Mouse (Mus musculus): ENCODE results near the gene Rab35. TPM values are rescaled to one million over a fixed set of nuclear protein-coding genes. Genes with fewer than 3 reads are reported as not detected.

The Rab35 gene
- 33.8 and 36.5 TPM in 2 replicates for total RNA-seq (2012; rRNA removed)
- total RNA-seq (2014; rRNA removed) = 31.9 and 37.5 TPM in 2 replicates
- polyA plus RNA-seq (2012; ENCODE audit: insufficient read length, low read depth) = 62.2 and 86.3 TPM in 2 replicates

GRCm38 (mm10) chr5:115631505-115632357, at the start of gene Rab35:
TSS of gene Rab35 (plus strand) at chr5:115631908.
- peak within 1 kb of the TSS; percentile 68 for H3K4me2 ChIP-seq (ENCODE audit: insufficient read depth, low read depth, poor library complexity, severe bottlenecking)
- H3K27me3 ChIP-seq (replicated peaks) = no peaks in the 10 kb centered on the region
- H3K9me3 ChIP-seq (replicated peaks; ENCODE audit: low read length) = no peaks in the 10 kb centered on the region
- H3K36me3 ChIP-seq (replicated peaks in 1 of 2; ENCODE audit: control insufficient read depth in 1 of 2, insufficient read depth in 1 of 2, low read length in 1 of 2) = peaks cover 0 to 10% of the 10 kb centered on the region in 2 experiments
- H3K27ac ChIP-seq (ENCODE audit: insufficient read depth, low read depth) = peak within 1 kb of the TSS; percentile 23; the same call in 1 of the 2 replicates
- peak within 1 kb of the TSS; percentile 82 to 91 (median 90) for H3K4me3 ChIP-seq (replicated peaks in 1 of 3; ENCODE audit: low read depth in 2 of 3, low read length in 2 of 3, poor library complexity in 1 of 3)
- in situ Hi-C loops (cut with MboI; ENCODE audit: low pct_ligation_motif_present, low pct_unique_long_range_greater_than_20kb, low sequenced_read_pairs) (no loop called here), dilution Hi-C loops (cut with MboI; ENCODE audit: extremely low pct_ligation_motif_present, extremely low pct_unique_long_range_greater_than_20kb, low sequenced_read_pairs) (no loop called here)
- TF ChIP-seq SIN3A (IDR thresholded peaks at IDR 0.05; ENCODE audit: low read length) (no peak; the same call in 1 of the 2 replicates), POLR2A (IDR thresholded peaks at IDR 0.05; ENCODE audit: low read depth, low read length) (peak; percentile 96), RAD21 (IDR thresholded peaks at IDR 0.05; ENCODE audit: low read depth, low read length) (no peak), USF2 (conservative IDR thresholded peaks at IDR 0.05; ENCODE audit: low read depth, low read length) (no peak), MEF2A (IDR thresholded peaks at IDR 0.05; ENCODE audit: borderline replicate concordance, low read depth, low read length) (peak; percentile 8; the same call in 1 of the 2 replicates), ZNF384 (IDR thresholded peaks at IDR 0.05; ENCODE audit: low read depth, low read length) (no peak), RCOR1 (conservative IDR thresholded peaks at IDR 0.05; ENCODE audit: low read depth, low read length) (no peak), HCFC1 (IDR thresholded peaks at IDR 0.05; ENCODE audit: low read depth, low read length) (0 out of 2 replicates have a peak, but pooled peaks have one; percentile 43), CHD2 (IDR thresholded peaks at IDR 0.05; ENCODE audit: low read length) (no peak), POLR2AphosphoS2 (IDR thresholded peaks at IDR 0.05; ENCODE audit: low read depth, low read length) (peak; percentile 62; the same call in 1 of the 2 replicates), ELF1 (IDR thresholded peaks at IDR 0.05; ENCODE audit: low read depth, low read length) (peak; percentile 66), MAZ (IDR thresholded peaks at IDR 0.05; ENCODE audit: low read depth, low read length) (0 out of 2 replicates have a peak, but pooled peaks have one; percentile 21), JUN (IDR thresholded peaks at IDR 0.05; ENCODE audit: insufficient read depth, low read depth, low read length) (no peak), GABPA (IDR thresholded peaks at IDR 0.05; ENCODE audit: insufficient replicate concordance, low read depth, low read length) (no peak), TCF12 (IDR thresholded peaks at IDR 0.05; ENCODE audit: low read depth, low read length) (peak; percentile 81), ZMIZ1 (IDR thresholded peaks at IDR 0.05; ENCODE audit: low read depth, low read length) (peak; percentile 80; the same call in 1 of the 2 replicates), NRF1 (IDR thresholded peaks at IDR 0.05; ENCODE audit: low read depth, low read length) (peak; percentile 99), NELFE (IDR thresholded peaks at IDR 0.05; ENCODE audit: low read depth, low read length) (peak; percentile 93), MXI1 (IDR thresholded peaks at IDR 0.05; ENCODE audit: low read depth, low read length) (0 out of 2 replicates have a peak, but pooled peaks have one; percentile 53), SMC3 (IDR thresholded peaks at IDR 0.05; ENCODE audit: low read depth, low read length) (no peak)
- H3K79me2 ChIP-seq (replicated peaks; ENCODE audit: control insufficient read depth, extremely low read depth, insufficient read depth, poor library complexity, severe bottlenecking) = peaks cover 45% of the 10 kb centered on the region
- H3K9ac ChIP-seq (ENCODE audit: insufficient read depth, low read depth) = peak within 1 kb of the TSS; percentile 96
- H3K4me1 ChIP-seq (ENCODE audit: control insufficient read depth in 1 of 2, insufficient read depth in 2 of 2) = peaks cover 37 to 76% of the 10 kb centered on the region in 2 experiments
- DNase-seq (ENCODE audit: extremely low read depth) = peak; percentile 84

Data from CH12.LX (cell line).